Mouse (Mus musculus) neural tube, embryonic 11.5 days (tissue): Measurements from ENCODE around the gene Cxcl2. TPM values are rescaled to one million over a fixed set of nuclear protein-coding genes. Genes with fewer than 3 reads are reported as not detected.

Source experiments
- ATAC-seq: fragments of 200-750 bp; cut with Nextera tagmentation; 2 replicates; pipeline ENCODE4 v1.8.0; 2017; ENCODE audit warnings: moderate number of reproducible peaks, mild to moderate bottlenecking, moderate TSS enrichment, moderate library complexity; ENCODE audit not compliant: insufficient read depth, low FRiP score, low TSS enrichment
- DNase-seq: peaks from one replicate; pipeline ENCODE4 v3.0.0-alpha.2; 2015; ENCODE audit warnings: low spot score
- H3K27ac ChIP-seq: fragments of 300-500 bp; sonication (generic); 2 replicates; pipeline ENCODE4 v1.5.1; 2014; ENCODE audit warnings: low read depth, mild to moderate bottlenecking, low read length
- H3K27me3 ChIP-seq: fragments of 300-500 bp; sonication (generic); 2 replicates; pipeline ENCODE4 v1.6.1; 2014; ENCODE audit warnings: mild to moderate bottlenecking, low read length, mixed read lengths; ENCODE audit not compliant: control insufficient read depth, insufficient read depth
- H3K36me3 ChIP-seq: fragments of 300-500 bp; sonication (generic); 2 replicates; pipeline ENCODE4 v1.6.1; 2014; ENCODE audit warnings: mild to moderate bottlenecking, low read length, moderate library complexity, mixed read lengths; ENCODE audit not compliant: control insufficient read depth, insufficient read depth
- H3K4me1 ChIP-seq: fragments of 300-500 bp; sonication (generic); 2 replicates; pipeline ENCODE4 v1.6.1; 2014; ENCODE audit warnings: low read length, mixed read lengths; ENCODE audit not compliant: control insufficient read depth, insufficient read depth
- H3K4me2 ChIP-seq: fragments of 300-500 bp; sonication (generic); 2 replicates; pipeline ENCODE4 v1.6.1; 2014; ENCODE audit warnings: low read depth, mild to moderate bottlenecking, moderate library complexity
- H3K4me3 ChIP-seq: fragments of 300-500 bp; sonication (generic); 2 replicates; pipeline ENCODE4 v1.5.1; 2014; ENCODE audit warnings: low read depth, low read length
- H3K9ac ChIP-seq: fragments of 300-500 bp; sonication (generic); 2 replicates; pipeline ENCODE4 v1.6.1; 2014; ENCODE audit warnings: mild to moderate bottlenecking, low read length
- H3K9me3 ChIP-seq: fragments of 300-500 bp; sonication (generic); 2 replicates; pipeline ENCODE4 v1.6.1; 2016; ENCODE audit warnings: low read length; ENCODE audit not compliant: control insufficient read depth
- WGBS: fragments of 180-500 bp; shearing (Covaris S2); extraction: QIAGEN DNeasy Blood & Tissue Kit; methylation state at CpG from one replicate; pipeline ENCODE4 v1.1.7; 2014; 5-methylcytosine and 5-hydroxymethylcytosine counted together
- polyA plus RNA-seq: library from polyadenylated mRNA; unstranded; fragments of >200 nt; fragmentation: Nextera tagmentation; extraction: Ambion mirVana; gene quantifications from 2 replicates; pipeline ENCODE4 v1.2.1, GENCODE M21; 2014

Cxcl2 gene
- polyA plus RNA-seq, 1 experiment from 2014 or later: not detected

DNA sequence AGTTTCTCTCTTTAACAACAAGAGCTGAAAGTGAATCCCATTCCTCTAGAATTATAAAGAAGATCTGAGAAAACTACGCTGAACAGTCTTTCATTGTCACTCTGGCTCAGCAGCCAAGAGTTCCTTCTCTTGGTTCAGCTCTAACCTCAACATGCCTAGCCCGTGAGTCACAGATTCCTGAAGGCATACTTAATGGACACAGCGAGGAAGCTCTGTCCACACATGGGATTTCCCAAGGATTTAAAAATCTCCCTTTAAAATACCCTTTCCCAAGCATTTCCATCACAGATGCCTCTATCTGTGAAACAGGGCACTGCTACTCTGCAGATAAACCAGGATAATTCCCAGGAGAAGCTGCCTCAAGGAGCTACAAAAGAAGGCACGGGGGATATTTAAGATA lies 27.6 kb upstream of the Cxcl2 start:
- Histone ChIP-seq H3K4me2 (no peak overlapping the region), H3K27me3 (no peaks in the 10 kb centered on the region), H3K4me1 (no peaks in the 10 kb centered on the region), H3K4me3 (no peak overlapping the region), H3K27ac (no peak overlapping the region), H3K9me3 (no peaks in the 10 kb centered on the region), H3K9ac (no peak overlapping the region), H3K36me3 (no peaks in the 10 kb centered on the region)
- ATAC-seq (no peak), DNase-seq (no peak)
- WGBS: 82% methylated on average over 4 of the region's 4 CpGs

GRCm38 (mm10) chr5:90876471-90877172 lies 27.0 kb upstream of the Cxcl2 start:
- no peaks in the 10 kb centered on the region for H3K36me3 ChIP-seq
- H3K27ac ChIP-seq: no peak overlapping the region
- H3K4me1 ChIP-seq: no peaks in the 10 kb centered on the region
- no peak overlapping the region for H3K4me3 ChIP-seq
- H3K9ac ChIP-seq: no peak overlapping the region
- WGBS: 79% methylated on average over 8 of the region's 8 CpGs
- H3K4me2 ChIP-seq: no peak overlapping the region
- H3K9me3 ChIP-seq: no peaks in the 10 kb centered on the region
- no peaks in the 10 kb centered on the region for H3K27me3 ChIP-seq
- DNase-seq (no peak), ATAC-seq (no peak)

DNA sequence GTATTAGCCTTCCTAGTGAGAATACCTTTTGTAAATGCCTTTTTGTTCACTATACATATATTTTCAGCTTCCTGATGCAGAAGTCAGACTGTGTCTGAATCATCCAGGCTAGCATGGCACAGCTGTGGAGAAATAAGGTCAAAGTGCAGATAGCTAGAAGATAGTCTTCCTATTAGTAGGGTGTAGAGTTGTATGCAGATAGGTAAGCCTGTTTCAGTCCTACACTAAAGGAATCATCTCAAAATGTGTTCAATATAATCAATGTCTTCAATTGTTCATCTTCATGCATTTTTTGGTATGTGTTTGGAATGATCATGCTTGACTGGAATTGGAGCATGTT lies 26.5 kb upstream of the Cxcl2 start:
- Histone ChIP-seq H3K27ac (no peak overlapping the region), H3K27me3 (no peaks in the 10 kb centered on the region), H3K4me2 (no peak overlapping the region), H3K4me1 (no peaks in the 10 kb centered on the region), H3K9ac (no peak overlapping the region), H3K9me3 (no peaks in the 10 kb centered on the region), H3K4me3 (no peak overlapping the region), H3K36me3 (no peaks in the 10 kb centered on the region)
- ATAC-seq (no peak), DNase-seq (no peak)

DNA sequence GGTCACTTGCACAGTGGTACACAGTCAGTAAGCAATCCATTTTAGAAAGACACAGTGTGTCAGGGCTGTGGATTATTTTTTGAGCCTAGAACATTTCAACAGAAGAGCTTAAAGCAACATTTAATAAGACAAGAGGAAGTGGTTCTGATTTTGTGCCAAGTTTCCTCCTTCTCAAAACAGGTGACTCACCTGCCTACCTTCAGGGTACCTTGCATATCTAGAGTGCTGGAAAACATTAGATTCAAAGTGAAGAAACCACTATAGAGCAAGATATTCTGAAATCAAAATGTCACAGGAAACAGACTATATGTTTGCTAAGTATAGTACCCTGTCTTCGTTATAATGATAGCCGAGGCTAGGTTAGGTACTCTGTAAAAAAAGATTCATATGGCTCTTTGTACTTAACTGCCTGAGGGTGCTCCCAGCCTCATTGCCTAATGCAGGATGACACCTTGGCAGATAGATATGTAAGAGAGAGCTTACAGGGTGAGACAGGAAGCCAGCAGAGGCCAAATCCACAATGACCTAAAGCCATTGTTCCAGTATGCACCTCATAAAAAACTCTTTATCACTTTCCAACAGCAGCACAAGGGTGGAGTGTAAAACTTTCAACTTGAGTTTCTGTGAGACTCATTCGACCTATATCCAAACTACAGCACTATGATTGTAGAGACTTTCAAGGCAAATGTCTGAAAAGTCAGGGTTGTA lies 24.2 kb upstream of the Cxcl2 start:
- H3K4me3 ChIP-seq: no peak overlapping the region
- no peak overlapping the region for H3K9ac ChIP-seq

GRCm38 (mm10) chr5:90880335-90880850 lies 23.3 kb upstream of the Cxcl2 start:
- Histone ChIP-seq H3K4me2 (no peak overlapping the region), H3K27ac (no peak overlapping the region), H3K36me3 (no peaks in the 10 kb centered on the region), H3K9me3 (no peaks in the 10 kb centered on the region), H3K9ac (no peak overlapping the region), H3K27me3 (no peaks in the 10 kb centered on the region), H3K4me3 (no peak overlapping the region), H3K4me1 (no peaks in the 10 kb centered on the region)
- WGBS: 60% methylated on average over 7 of the region's 7 CpGs
- ATAC-seq: no peak
- DNase-seq: no peak

More for the DNA sequence above, 24.2 kb upstream of the Cxcl2 start:
- DNase-seq (no peak), ATAC-seq (no peak)
- no peak overlapping the region for H3K4me2 ChIP-seq
- no peaks in the 10 kb centered on the region for H3K36me3 ChIP-seq
- H3K4me1 ChIP-seq: no peaks in the 10 kb centered on the region
- 84% methylated on average over 3 of the region's 3 CpGs for WGBS
- H3K27ac ChIP-seq: no peak overlapping the region
- no peaks in the 10 kb centered on the region for H3K27me3 ChIP-seq
- H3K9me3 ChIP-seq: no peaks in the 10 kb centered on the region

- H3K27ac ChIP-seq: no peak overlapping the region
- 89% methylated on average over 4 of the region's 4 CpGs for WGBS
- H3K27me3 ChIP-seq: no peaks in the 10 kb centered on the region
- H3K4me3 ChIP-seq: no peak overlapping the region
- no peaks in the 10 kb centered on the region for H3K36me3 ChIP-seq
- no peak overlapping the region for H3K9ac ChIP-seq
- no peak for ATAC-seq
- DNase-seq: no peak
- no peak overlapping the region for H3K4me2 ChIP-seq
- no peaks in the 10 kb centered on the region for H3K9me3 ChIP-seq
- no peaks in the 10 kb centered on the region for H3K4me1 ChIP-seq
Measured at GRCm38 (mm10) chr5:90881021-90881420, 22.6 kb upstream of the Cxcl2 start.

- Histone ChIP-seq H3K36me3 (no peaks in the 10 kb centered on the region), H3K27me3 (no peaks in the 10 kb centered on the region), H3K27ac (no peak overlapping the region), H3K4me3 (no peak overlapping the region), H3K9me3 (no peaks in the 10 kb centered on the region), H3K9ac (no peak overlapping the region), H3K4me2 (no peak overlapping the region), H3K4me1 (no peaks in the 10 kb centered on the region)
- WGBS: 97% methylated on average over 5 of the region's 5 CpGs
- ATAC-seq: no peak
- DNase-seq: no peak
Measured at GRCm38 (mm10) chr5:90881682-90882081, 22.0 kb upstream of the Cxcl2 start.

DNA sequence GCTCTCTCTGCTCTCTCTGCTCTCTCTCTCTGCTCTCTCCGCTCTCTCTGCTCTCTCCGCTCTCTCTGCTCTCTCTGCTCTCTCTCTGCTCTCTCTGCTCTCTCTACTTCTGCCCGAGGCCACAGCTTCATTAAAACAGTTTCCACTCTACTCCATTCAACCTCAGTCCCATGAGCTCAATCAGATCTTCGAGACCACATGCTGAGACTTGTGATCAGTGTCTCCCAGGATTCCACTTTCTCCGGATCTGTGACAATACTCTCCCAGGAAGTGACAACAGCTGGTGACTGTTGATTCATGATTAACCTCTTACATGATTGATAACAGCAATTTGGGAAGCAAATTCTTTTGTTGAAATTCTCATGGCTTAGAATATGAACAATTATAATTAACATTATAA lies 21.5 kb upstream of the Cxcl2 start:
- Histone ChIP-seq H3K9me3 (no peaks in the 10 kb centered on the region), H3K27ac (no peak overlapping the region), H3K4me3 (no peak overlapping the region), H3K4me2 (no peak overlapping the region), H3K27me3 (no peaks in the 10 kb centered on the region), H3K9ac (no peak overlapping the region), H3K4me1 (no peaks in the 10 kb centered on the region), H3K36me3 (no peaks in the 10 kb centered on the region)
- DNase-seq (no peak), ATAC-seq (no peak)
- WGBS: 80% methylated on average over 5 of the region's 5 CpGs

GRCm38 (mm10) chr5:90884628-90885242 lies 18.9 kb upstream of the Cxcl2 start:
- H3K27me3 ChIP-seq: no peaks in the 10 kb centered on the region
- DNase-seq (no peak), ATAC-seq (no peak)
- no peaks in the 10 kb centered on the region for H3K4me1 ChIP-seq
- H3K9me3 ChIP-seq: no peaks in the 10 kb centered on the region
- no peak overlapping the region for H3K4me3 ChIP-seq
- H3K36me3 ChIP-seq: no peaks in the 10 kb centered on the region
- no peak overlapping the region for H3K27ac ChIP-seq
- no peak overlapping the region for H3K4me2 ChIP-seq
- no peak overlapping the region for H3K9ac ChIP-seq
- 75% methylated on average over 2 of the region's 2 CpGs for WGBS
